Mouse (Mus musculus) MEL (cell line): ENCODE measurements around the gene Necab3. TPM values are rescaled to one million over a fixed set of nuclear protein-coding genes. Genes with fewer than 3 reads are reported as not detected.

ENCODE experiments used
- DNase-seq: peaks from one replicate; pipeline ENCODE4 v3.0.0; 2011; ENCODE audit warnings: low read depth, low spot score
- H3K27ac ChIP-seq: 2 replicates; pipeline ENCODE4 v1.5.1; 2012; ENCODE audit warnings: low read depth, mild to moderate bottlenecking, control low read depth, low read length, moderate library complexity; ENCODE audit not compliant: control insufficient read depth
- H3K27me3 ChIP-seq, 2 experiments: fragments of 150-350 bp in 1 of 2; sonication (generic) in 1 of 2; 2 replicates each; pipeline ENCODE4 v1.6.1; 2012; ENCODE audit warnings: low read length in 2 of 2, mild to moderate bottlenecking in 2 of 2, improper control_type of control experiment in 1 of 2, moderate library complexity in 1 of 2; ENCODE audit not compliant: insufficient read depth in 2 of 2, control insufficient read depth in 1 of 2
- H3K36me3 ChIP-seq, 2 experiments: 2 replicates each; pipeline ENCODE4 v1.6.1; 2012 to 2014; ENCODE audit warnings: low read length in 2 of 2, improper control_type of control experiment in 1 of 2, inconsistent platforms in 1 of 2, mild to moderate bottlenecking in 1 of 2; ENCODE audit not compliant: insufficient read depth in 2 of 2, control insufficient read depth in 1 of 2
- H3K4me1 ChIP-seq, 2 experiments: fragments of 150-350 bp in 1 of 2; sonication (generic) in 1 of 2; 2 replicates each; pipeline ENCODE4 v1.6.1; 2012; ENCODE audit warnings: low read length in 2 of 2, improper control_type of control experiment in 1 of 2, mild to moderate bottlenecking in 1 of 2; ENCODE audit not compliant: insufficient read depth in 2 of 2, control insufficient read depth in 1 of 2
- H3K4me3 ChIP-seq, 2 experiments: fragments of 150-350 bp in 1 of 2; sonication (generic) in 1 of 2; 2 replicates each; pipeline ENCODE4 v1.5.1; 2012; ENCODE audit warnings: low read depth in 2 of 2, low read length in 2 of 2, mild to moderate bottlenecking in 2 of 2, moderate library complexity in 2 of 2, control low read depth in 1 of 2, improper control_type of control experiment in 1 of 2; ENCODE audit not compliant: control insufficient read depth in 1 of 2, insufficient read depth in 1 of 2
- H3K79me2 ChIP-seq: 2 replicates; pipeline ENCODE4 v1.6.1; 2012; ENCODE audit warnings: mild to moderate bottlenecking, low read length, moderate library complexity; ENCODE audit not compliant: control insufficient read depth, poor library complexity, insufficient read depth
- H3K9ac ChIP-seq: 2 replicates; pipeline ENCODE4 v1.6.1; 2012; ENCODE audit warnings: low read depth, mild to moderate bottlenecking, control low read depth, low read length, moderate library complexity; ENCODE audit not compliant: control insufficient read depth, poor library complexity, severe bottlenecking
- H3K9me3 ChIP-seq: fragments of 150-350 bp; sonication (generic); replicated peaks from 2 replicates; pipeline ENCODE4 v1.6.1; 2012; ENCODE audit warnings: mild to moderate bottlenecking, low read length, improper control_type of control experiment, moderate library complexity; ENCODE audit not compliant: insufficient read depth
- CTCF ChIP-seq, 3 experiments: IDR thresholded peaks in 2 of 3; conservative IDR thresholded peaks in 1 of 3; 2 replicates each; pipeline ENCODE4 v1.5.1; 2011 to 2012; ENCODE audit warnings: low read length in 3 of 3, low read depth in 2 of 3, mild to moderate bottlenecking in 2 of 3, improper control_type of control experiment in 1 of 3, inconsistent platforms in 1 of 3, mixed read lengths in 1 of 3, moderate library complexity in 1 of 3; ENCODE audit not compliant: control insufficient read depth in 1 of 3, insufficient read depth in 1 of 3, poor library complexity in 1 of 3, severe bottlenecking in 1 of 3
- EP300 ChIP-seq, 2 experiments: IDR thresholded peaks; 2 replicates each; pipeline ENCODE4 v1.6.1; 2011; ENCODE audit warnings: improper control_type of control experiment in 2 of 2, low read length in 2 of 2, low read depth in 1 of 2, mild to moderate bottlenecking in 1 of 2
- ETS1 ChIP-seq: IDR thresholded peaks from 2 replicates; pipeline ENCODE4 v1.6.1; 2012; ENCODE audit warnings: low read depth, mild to moderate bottlenecking, inconsistent platforms, low read length, improper control_type of control experiment, moderate library complexity
- GABPA ChIP-seq: IDR thresholded peaks from 2 replicates; pipeline ENCODE4 v1.6.1; 2012; ENCODE audit warnings: low read depth, mild to moderate bottlenecking, inconsistent platforms, low read length, improper control_type of control experiment, moderate library complexity
- GATA1 ChIP-seq: IDR thresholded peaks from 2 replicates; pipeline ENCODE4 v1.6.1; 2011; ENCODE audit warnings: low read depth, low read length, improper control_type of control experiment
- MAFK ChIP-seq: IDR thresholded peaks from 2 replicates; pipeline ENCODE4 v1.6.1; 2011; ENCODE audit warnings: low read depth, mild to moderate bottlenecking, low read length, improper control_type of control experiment, borderline replicate concordance
- MEF2A ChIP-seq: IDR thresholded peaks from 2 replicates; pipeline ENCODE4 v1.6.1; 2014; ENCODE audit warnings: low read depth, mild to moderate bottlenecking, inconsistent platforms, low read length, improper control_type of control experiment; ENCODE audit not compliant: poor library complexity, insufficient replicate concordance, severe bottlenecking; ENCODE audit errors: extremely low read depth
- MYB ChIP-seq: IDR thresholded peaks from 2 replicates; pipeline ENCODE4 v1.6.1; 2011; ENCODE audit warnings: mild to moderate bottlenecking, low read depth, low read length, improper control_type of control experiment
- MYC ChIP-seq: IDR thresholded peaks from 2 replicates; pipeline ENCODE4 v1.6.1; 2011; ENCODE audit warnings: low read depth, mild to moderate bottlenecking, low read length, improper control_type of control experiment, moderate library complexity
- NRF1 ChIP-seq: IDR thresholded peaks from 2 replicates; pipeline ENCODE4 v1.6.1; 2014; ENCODE audit warnings: low read depth, mild to moderate bottlenecking, inconsistent platforms, low read length, improper control_type of control experiment, moderate library complexity; ENCODE audit not compliant: poor library complexity, insufficient read depth, severe bottlenecking
- POLR2AphosphoS2 ChIP-seq: IDR thresholded peaks from 2 replicates; pipeline ENCODE4 v1.6.1; 2011; ENCODE audit warnings: low read length, improper control_type of control experiment
- POLR2AphosphoS5 ChIP-seq: IDR thresholded peaks from 2 replicates; pipeline ENCODE4 v1.6.1; 2012; ENCODE audit warnings: low read depth, borderline replicate concordance, mild to moderate bottlenecking, inconsistent platforms, low read length, moderate library complexity, mixed read lengths
- TBP ChIP-seq: IDR thresholded peaks from 2 replicates; pipeline ENCODE4 v1.8.0; 2011; ENCODE audit warnings: low read depth, low read length, improper control_type of control experiment
- UBTF ChIP-seq: IDR thresholded peaks from 2 replicates; pipeline ENCODE4 v1.6.1; 2012; ENCODE audit warnings: low read depth, mild to moderate bottlenecking, inconsistent platforms, low read length, improper control_type of control experiment, moderate library complexity, borderline replicate concordance; ENCODE audit not compliant: insufficient read depth
- ZC3H11A ChIP-seq: IDR thresholded peaks from 2 replicates; pipeline ENCODE4 v1.6.1; 2012; ENCODE audit warnings: low read depth, mild to moderate bottlenecking, inconsistent platforms, low read length, improper control_type of control experiment
- ZKSCAN1 ChIP-seq: IDR thresholded peaks from 2 replicates; pipeline ENCODE4 v1.6.1; 2012; ENCODE audit warnings: low read depth, mild to moderate bottlenecking, inconsistent platforms, low read length, improper control_type of control experiment, moderate library complexity
- polyA plus RNA-seq, 2 experiments: library from polyadenylated mRNA; stranded (reverse) in 1 of 2; unstranded in 1 of 2; fragments of >175 nt in 1 of 2; fragments of >200 nt in 1 of 2; gene quantifications; 2 replicates each; pipeline versions ENCODE4 v1.2.1 to v1.2.4; 2012; ENCODE audit warnings: low replicate concordance in 2 of 2, low read depth in 1 of 2; ENCODE audit not compliant: insufficient read length in 2 of 2, insufficient read depth in 1 of 2, missing spikeins in 1 of 2
- total RNA-seq: library from RNA; depleted of rRNA; stranded (reverse); fragments of 300-350 nt; gene quantifications from 2 replicates; pipeline ENCODE4 v1.2.3, GENCODE M21; 2012

Necab3 gene
- total and polyA plus RNA-seq, 3 experiments: 4.0 to 12.1 TPM; not detected in 1

GRCm38 (mm10) chr2:154549886-154550189, 8.9 kb downstream of the Necab3 start:
- H3K36me3 ChIP-seq: no peaks in the 10 kb centered on the region; a peak in 1 of 4 replicates
- DNase-seq: no peak
- no peaks in the 10 kb centered on the region for H3K4me1 ChIP-seq
- H3K27ac ChIP-seq: no peak overlapping the region
- H3K9ac ChIP-seq: no peak overlapping the region
- H3K9me3 ChIP-seq: no peaks in the 10 kb centered on the region
- H3K79me2 ChIP-seq: no peaks in the 10 kb centered on the region
- H3K4me3 ChIP-seq: no peak overlapping the region
- no peak for TF ChIP-seq CTCF (IDR thresholded peaks at IDR 0.05 in 2 of 3, conservative IDR thresholded peaks at IDR 0.05 in 1 of 3; ENCODE audit: control insufficient read depth in 1 of 3, insufficient read depth in 1 of 3, low read depth in 2 of 3, low read length in 3 of 3, poor library complexity in 1 of 3, severe bottlenecking in 1 of 3)
- TF ChIP-seq UBTF: no peak
- no peak for TF ChIP-seq EP300 (IDR thresholded peaks at IDR 0.05; ENCODE audit: low read depth in 1 of 2, low read length in 2 of 2)
- no peak for TF ChIP-seq NRF1
- TF ChIP-seq MEF2A: no peak
- TF ChIP-seq ZKSCAN1: no peak
- no peak for TF ChIP-seq MYB
- TF ChIP-seq MAFK: no peak
- TF ChIP-seq GABPA: no peak
- no peak for TF ChIP-seq TBP
- TF ChIP-seq POLR2AphosphoS5: no peak
- no peak for TF ChIP-seq ZC3H11A
- TF ChIP-seq MYC: no peak
- H3K27me3 ChIP-seq: no peaks in the 10 kb centered on the region

- H3K9ac ChIP-seq: no peak overlapping the region
- H3K79me2 ChIP-seq: no peaks in the 10 kb centered on the region
- H3K9me3 ChIP-seq: no peaks in the 10 kb centered on the region
- H3K4me3 ChIP-seq: no peak overlapping the region
- H3K27ac ChIP-seq: no peak overlapping the region
- no peaks in the 10 kb centered on the region for H3K27me3 ChIP-seq
- no peak for TF ChIP-seq POLR2AphosphoS2
- no peak for TF ChIP-seq MYC
- no peak for TF ChIP-seq ETS1
- no peak for TF ChIP-seq GATA1
- TF ChIP-seq CTCF (IDR thresholded peaks at IDR 0.05 in 2 of 3, conservative IDR thresholded peaks at IDR 0.05 in 1 of 3; ENCODE audit: control insufficient read depth in 1 of 3, insufficient read depth in 1 of 3, low read depth in 2 of 3, low read length in 3 of 3, poor library complexity in 1 of 3, severe bottlenecking in 1 of 3): no peak
- TF ChIP-seq, all 39 proteins: peak for 0
- Histone ChIP-seq H3K4me1 (no peaks in the 10 kb centered on the region), H3K36me3 (no peaks in the 10 kb centered on the region; a peak in 1 of 4 replicates)
- DNase-seq: no peak
Observed at GRCm38 (mm10) chr2:154549127-154549885, 9.4 kb downstream of the Necab3 start.
